Mouse (Mus musculus): ENCODE data around the gene Dock1. TPM values are rescaled to one million over a fixed set of nuclear protein-coding genes. Genes with fewer than 3 reads are reported as not detected.
A peak's percentile ranks its signal among the peaks of the same experiment; 100 is the strongest.

Gene Dock1
- polyA plus RNA-seq, 1 experiment from 2014 or later, result 14.0 TPM

DNA sequence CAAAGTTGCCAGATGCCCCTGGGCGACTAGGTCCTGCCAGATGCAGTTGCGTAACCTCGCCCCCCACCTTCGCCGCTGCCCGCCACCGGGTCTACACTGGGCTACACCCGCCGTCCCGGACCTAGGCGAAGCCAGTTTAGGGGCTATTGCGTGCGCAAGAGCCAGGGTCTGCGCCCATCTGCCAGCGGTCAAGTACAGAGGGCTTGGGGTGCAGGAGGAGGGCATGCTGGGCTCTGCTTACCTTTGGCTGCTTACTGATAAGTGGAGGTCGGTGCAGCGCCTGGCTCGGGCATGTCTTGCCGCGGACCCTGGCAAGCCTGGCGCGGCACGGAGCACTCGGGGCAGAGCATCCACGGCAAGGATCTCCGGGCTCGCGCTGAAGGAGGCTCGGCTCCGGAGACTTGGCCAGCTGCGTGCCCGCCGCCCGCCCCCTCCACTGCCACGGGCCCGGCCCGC lies 267.0 kb downstream of the Dock1 start:
- peak; percentile 18 for ATAC-seq
- no peak for TF ChIP-seq CTCF (IDR thresholded peaks at IDR 0.05)
- TF ChIP-seq EP300 (IDR thresholded peaks at IDR 0.05), result no peak
- no peak overlapping the region for H3K9ac ChIP-seq (replicated peaks; ENCODE audit: low read depth)
- no peaks in the 10 kb centered on the region for H3K36me3 ChIP-seq (ENCODE audit: insufficient read depth, low read length)
- H3K27me3 ChIP-seq (replicated peaks; ENCODE audit: insufficient read depth, low read length), result 0 out of 2 replicates have a peak, but pooled peaks cover 10% of the 10 kb centered on the region
- no peaks in the 10 kb centered on the region for H3K9me3 ChIP-seq (ENCODE audit: low read length)
- no peak for DNase-seq (ENCODE audit: low spot score)
- H3K27ac ChIP-seq (ENCODE audit: low read length), result no peak overlapping the region
- peak overlapping the region; percentile 88 for H3K4me2 ChIP-seq (replicated peaks; ENCODE audit: low read depth, low read length)
- 2% methylated on average over 33 of the region's 37 CpGs for WGBS
- peak overlapping the region; percentile 41 for H3K4me3 ChIP-seq (ENCODE audit: low read depth, low read length)
- H3K4me1 ChIP-seq (ENCODE audit: insufficient read depth, low read depth, low read length), result peaks cover 11% of the 10 kb centered on the region

DNA sequence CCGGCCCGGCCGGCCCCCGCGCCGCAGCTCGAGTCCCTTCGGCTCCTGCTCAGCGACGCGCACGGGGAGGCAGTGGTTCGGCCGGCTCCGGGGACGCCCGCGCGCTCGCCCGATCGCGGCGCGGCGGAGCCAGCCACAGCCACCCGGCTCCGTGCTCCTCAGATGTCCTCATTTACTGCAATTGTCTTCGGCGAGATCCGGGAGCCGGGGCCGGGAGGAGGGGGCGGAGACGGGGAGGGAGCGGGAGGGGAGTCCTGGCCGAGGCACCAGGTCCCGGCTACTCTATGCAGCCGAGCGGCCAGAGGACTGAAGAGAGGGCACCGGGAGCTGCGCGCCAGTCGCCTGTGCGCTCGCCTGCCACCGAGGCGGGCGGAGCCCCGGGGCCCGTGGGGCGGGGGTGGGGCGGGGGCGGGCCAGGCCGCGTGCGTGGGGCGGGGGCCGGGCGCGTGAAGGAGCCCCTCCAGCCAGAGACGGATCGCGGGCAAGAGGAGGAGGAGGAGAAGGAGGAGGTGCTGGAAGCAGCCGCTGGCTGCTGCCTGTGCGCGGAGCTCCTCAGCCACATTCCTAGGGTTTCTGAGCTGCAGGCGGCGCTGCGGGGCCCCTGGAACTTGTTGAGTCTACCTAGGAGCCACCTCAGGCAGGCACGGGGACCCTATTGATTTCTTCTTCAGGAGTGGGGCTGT lies 267.6 kb downstream of the Dock1 start, which contains the start of gene Fam196a:
Gene Fam196a, minus strand, starts transcription at position 504 of the 683 bp plus-strand sequence.
- peak; percentile 70 for DNase-seq (ENCODE audit: low spot score)
- Histone ChIP-seq H3K27me3 (replicated peaks; ENCODE audit: insufficient read depth, low read length) (0 out of 2 replicates have a peak, but pooled peaks cover 10% of the 10 kb centered on the region), H3K27ac (ENCODE audit: low read length) (no peak within 1 kb of the TSS), H3K4me2 (replicated peaks; ENCODE audit: low read depth, low read length) (peak within 1 kb of the TSS; percentile 88), H3K4me3 (ENCODE audit: low read depth, low read length) (peak within 1 kb of the TSS; percentile 41), H3K4me1 (ENCODE audit: insufficient read depth, low read depth, low read length) (peaks cover 11% of the 10 kb centered on the region), H3K9ac (replicated peaks; ENCODE audit: low read depth) (no peak within 1 kb of the TSS), H3K36me3 (ENCODE audit: insufficient read depth, low read length) (no peaks in the 10 kb centered on the region), H3K9me3 (ENCODE audit: low read length) (no peaks in the 10 kb centered on the region)
- peak; percentile 84 for ATAC-seq
- TF ChIP-seq EP300 (IDR thresholded peaks at IDR 0.05) (no peak), CTCF (IDR thresholded peaks at IDR 0.05) (peak; percentile 56)
- WGBS, result 0% methylated on average over 27 of the region's 71 CpGs

DNA sequence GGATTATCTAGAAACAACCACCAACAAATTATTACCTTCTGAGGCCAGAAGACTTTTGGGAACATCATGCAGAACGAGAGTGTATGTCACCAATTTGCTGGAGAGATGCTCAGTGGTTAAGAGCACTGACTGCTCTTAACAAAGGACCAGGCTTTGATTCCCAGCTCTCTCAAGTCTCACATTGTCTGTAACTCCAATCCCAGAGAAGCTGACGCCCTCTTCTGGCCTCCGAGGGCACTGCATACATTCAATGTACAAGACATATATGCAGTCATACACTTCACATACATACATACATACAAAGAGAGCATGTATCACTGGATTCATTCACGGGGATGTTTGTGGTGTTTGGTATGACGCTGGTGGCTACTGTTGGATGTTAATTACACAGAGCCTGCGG lies 271.4 kb downstream of the Dock1 start:
- WGBS, result 97% methylated on average over 6 of the region's 6 CpGs
- no peaks in the 10 kb centered on the region for H3K9me3 ChIP-seq (ENCODE audit: low read length)
- no peak overlapping the region for H3K27ac ChIP-seq (ENCODE audit: low read length)
- no peak overlapping the region for H3K9ac ChIP-seq (replicated peaks; ENCODE audit: low read depth)
- H3K27me3 ChIP-seq (replicated peaks; ENCODE audit: insufficient read depth, low read length), result 0 out of 2 replicates have a peak, but pooled peaks cover 7% of the 10 kb centered on the region
- DNase-seq (ENCODE audit: low spot score) (no peak), ATAC-seq (no peak)
- no peak overlapping the region for H3K4me3 ChIP-seq (ENCODE audit: low read depth, low read length)
- peaks cover 9% of the 10 kb centered on the region for H3K4me1 ChIP-seq (ENCODE audit: insufficient read depth, low read depth, low read length)
- TF ChIP-seq EP300 (IDR thresholded peaks at IDR 0.05) (no peak), CTCF (IDR thresholded peaks at IDR 0.05) (no peak)
- no peaks in the 10 kb centered on the region for H3K36me3 ChIP-seq (ENCODE audit: insufficient read depth, low read length)
- H3K4me2 ChIP-seq (replicated peaks; ENCODE audit: low read depth, low read length), result no peak overlapping the region

DNA sequence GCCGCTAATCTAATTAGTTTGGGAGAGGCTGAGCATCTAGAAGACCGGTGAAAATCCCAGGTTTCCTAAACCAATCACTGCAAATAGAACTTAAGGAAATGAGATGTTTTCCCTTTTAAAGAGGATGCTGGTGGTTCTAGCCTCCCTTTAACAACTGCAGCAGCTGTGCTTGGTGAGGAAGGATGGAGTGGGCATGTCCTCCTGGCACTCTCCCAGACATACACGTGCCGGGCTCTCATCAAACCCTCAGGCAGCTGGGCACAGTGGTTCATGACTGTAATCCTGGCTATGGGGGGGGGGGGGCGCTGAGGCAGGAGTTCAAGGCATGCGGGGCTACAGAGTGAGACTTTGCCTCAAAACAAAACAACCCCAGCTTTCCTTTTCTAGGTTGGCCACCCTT lies 272.6 kb downstream of the Dock1 start:
- Histone ChIP-seq H3K27me3 (replicated peaks; ENCODE audit: insufficient read depth, low read length) (no peaks in the 10 kb centered on the region), H3K9me3 (ENCODE audit: low read length) (no peaks in the 10 kb centered on the region), H3K27ac (ENCODE audit: low read length) (no peak overlapping the region), H3K36me3 (ENCODE audit: insufficient read depth, low read length) (no peaks in the 10 kb centered on the region), H3K4me2 (replicated peaks; ENCODE audit: low read depth, low read length) (no peak overlapping the region), H3K9ac (replicated peaks; ENCODE audit: low read depth) (no peak overlapping the region), H3K4me3 (ENCODE audit: low read depth, low read length) (no peak overlapping the region), H3K4me1 (ENCODE audit: insufficient read depth, low read depth, low read length) (no peaks in the 10 kb centered on the region)
- WGBS, result 63% methylated on average over 6 of the region's 6 CpGs
- no peak for ATAC-seq
- DNase-seq (ENCODE audit: low spot score), result no peak
- TF ChIP-seq EP300 (IDR thresholded peaks at IDR 0.05) (no peak), CTCF (IDR thresholded peaks at IDR 0.05) (no peak)

DNA sequence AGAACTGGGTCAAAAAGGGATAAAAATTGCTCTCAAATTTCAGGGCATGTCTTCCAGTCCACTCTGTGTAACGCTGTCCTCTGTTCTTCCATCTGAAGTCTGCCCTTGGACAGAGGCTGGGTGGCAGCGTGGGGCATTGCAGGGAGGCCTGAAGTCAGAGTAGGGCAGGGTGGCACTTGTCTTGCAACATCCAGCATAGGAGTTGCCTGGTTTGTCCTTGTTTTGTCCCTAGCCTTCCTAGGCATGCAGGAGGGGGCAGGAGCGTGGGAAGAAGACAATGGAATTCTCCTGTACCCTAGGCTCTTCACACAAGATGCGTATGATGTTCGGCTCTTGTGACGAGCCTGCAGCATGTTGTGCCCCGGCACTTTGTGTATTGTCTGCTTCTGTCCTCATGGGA lies 273.2 kb downstream of the Dock1 start:
- no peak overlapping the region for H3K27ac ChIP-seq (ENCODE audit: low read length)
- ATAC-seq (no peak), DNase-seq (ENCODE audit: low spot score) (no peak)
- no peaks in the 10 kb centered on the region for H3K27me3 ChIP-seq (replicated peaks; ENCODE audit: insufficient read depth, low read length)
- 71% methylated on average over 7 of the region's 7 CpGs for WGBS
- H3K9me3 ChIP-seq (ENCODE audit: low read length), result no peaks in the 10 kb centered on the region
- TF ChIP-seq EP300 (IDR thresholded peaks at IDR 0.05), result no peak
- no peak for TF ChIP-seq CTCF (IDR thresholded peaks at IDR 0.05)
- no peak overlapping the region for H3K4me3 ChIP-seq (ENCODE audit: low read depth, low read length)
- H3K9ac ChIP-seq (replicated peaks; ENCODE audit: low read depth), result no peak overlapping the region
- H3K36me3 ChIP-seq (ENCODE audit: insufficient read depth, low read length), result no peaks in the 10 kb centered on the region
- H3K4me2 ChIP-seq (replicated peaks; ENCODE audit: low read depth, low read length), result no peak overlapping the region
- no peaks in the 10 kb centered on the region for H3K4me1 ChIP-seq (ENCODE audit: insufficient read depth, low read depth, low read length)

DNA sequence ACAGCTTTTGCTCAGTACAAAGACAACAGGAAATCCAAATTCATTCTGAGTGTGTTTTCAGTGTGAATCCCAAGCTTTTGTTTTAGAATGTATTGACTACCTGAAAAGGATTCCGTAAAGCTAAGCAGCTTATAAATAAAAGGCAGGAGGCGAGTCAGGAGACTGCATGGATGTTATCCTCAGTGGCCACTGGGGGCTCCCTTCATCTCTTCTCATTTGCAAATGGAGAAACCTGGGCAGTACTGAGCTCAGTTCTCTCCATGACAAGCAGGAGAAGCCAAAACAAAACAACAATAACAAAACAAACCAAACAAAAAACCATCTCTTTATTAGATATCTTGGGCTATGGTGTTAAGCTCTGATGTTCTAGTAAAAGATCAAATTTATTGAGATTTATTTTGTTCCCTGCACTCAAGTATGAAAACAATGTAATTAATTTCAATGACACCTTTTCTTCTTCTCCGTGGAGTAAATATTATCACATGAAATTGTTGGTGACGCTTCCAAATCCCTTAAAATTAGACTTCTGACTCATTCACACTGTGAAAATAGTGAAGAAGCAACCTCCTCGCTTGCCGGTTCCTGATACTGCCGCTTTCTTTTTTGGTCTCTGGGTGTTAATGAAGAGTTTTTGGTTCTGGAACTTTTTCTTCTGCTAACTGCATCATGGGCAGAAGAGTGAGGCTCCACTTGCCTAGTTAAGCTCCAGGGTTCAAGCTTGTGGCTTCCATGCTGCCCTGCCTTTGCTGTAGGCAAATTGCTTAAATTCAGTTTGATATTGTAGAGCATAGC lies 275.7 kb downstream of the Dock1 start:
- no peak for ATAC-seq
- no peak for TF ChIP-seq EP300 (IDR thresholded peaks at IDR 0.05)
- peak; percentile 48 for TF ChIP-seq CTCF (IDR thresholded peaks at IDR 0.05)
- DNase-seq (ENCODE audit: low spot score), result no peak
- H3K9me3 ChIP-seq (ENCODE audit: low read length), result no peaks in the 10 kb centered on the region
- no peak overlapping the region for H3K27ac ChIP-seq (ENCODE audit: low read length)
- H3K4me2 ChIP-seq (replicated peaks; ENCODE audit: low read depth, low read length), result no peak overlapping the region
- no peaks in the 10 kb centered on the region for H3K36me3 ChIP-seq (ENCODE audit: insufficient read depth, low read length)
- no peak overlapping the region for H3K9ac ChIP-seq (replicated peaks; ENCODE audit: low read depth)
- H3K4me1 ChIP-seq (ENCODE audit: insufficient read depth, low read depth, low read length), result no peaks in the 10 kb centered on the region
- WGBS, result 87% methylated on average over 7 of the region's 7 CpGs
- H3K4me3 ChIP-seq (ENCODE audit: low read depth, low read length), result no peak overlapping the region
- H3K27me3 ChIP-seq (replicated peaks; ENCODE audit: insufficient read depth, low read length), result no peaks in the 10 kb centered on the region

Measured in lung, postnatal 0 days (tissue).